Mouse (Mus musculus) left cerebral cortex, postnatal 36 days (tissue): ENCODE data around the gene Trip4. TPM values are rescaled to one million over a fixed set of nuclear protein-coding genes. Genes with fewer than 3 reads are reported as not detected.
A peak's percentile ranks its signal among the peaks of the same experiment; 100 is the strongest.

Experiments used
- DNase-seq, 2 experiments: peaks; one replicate each; pipeline ENCODE4 v3.0.0; 2021 to 2022; ENCODE audit warnings: low spot score in 2 of 2, mixed read lengths in 1 of 2
- intact Hi-C: fragments of 180-260 bp; cut with DNase I; formaldehyde crosslinking; loops from one replicate; pipeline ENCODE4 v1.15.1; 2025
- total RNA-seq, 2 experiments: library from RNA; stranded (reverse); gene quantifications; 2 replicates each; pipeline ENCODE4 v1.2.3; 2021

Gene Trip4
- total RNA-seq, 2 experiments from 2014 or later: 31.9 to 36.4 TPM

GRCm38 (mm10) chr9:65839841-65840240, 68.8 kb downstream of the Trip4 start:
- intact Hi-C loops: no loop called here
- no peak for DNase-seq

- intact Hi-C loops: no loop called here
- no peak for DNase-seq
Observed at GRCm38 (mm10) chr9:65836916-65837315, 71.7 kb downstream of the Trip4 start.

- intact Hi-C loops: loop anchor here (5.0 kb wide), 1 partner anchor 312 kb away; the partner anchor contains the start of gene Ankdd1a
Observed at GRCm38 (mm10) chr9:65834628-65835354, 73.8 kb downstream of the Trip4 start.

GRCm38 (mm10) chr9:65833640-65834039, 75.0 kb downstream of the Trip4 start:
- no peak for DNase-seq

More at GRCm38 (mm10) chr9:65834628-65835354, 73.8 kb downstream of the Trip4 start:
- no peak for DNase-seq

GRCm38 (mm10) chr9:65833230-65833629, 75.4 kb downstream of the Trip4 start:
- intact Hi-C loops: loop anchor here (5.0 kb wide), 1 partner anchor 311 kb away; the partner anchor contains the start of gene Ankdd1a
- DNase-seq: no peak

More at GRCm38 (mm10) chr9:65833640-65834039, 75.0 kb downstream of the Trip4 start:
- intact Hi-C loops: loop anchor here (5.0 kb wide), 1 partner anchor 311 kb away; the partner anchor contains the start of gene Ankdd1a

GRCm38 (mm10) chr9:65832041-65832440, 76.6 kb downstream of the Trip4 start:
- intact Hi-C loops: loop anchor here (5.0 kb wide), 1 partner anchor 310 kb away; the partner anchor contains the start of gene Ankdd1a
- DNase-seq: no peak

- intact Hi-C loops: loop anchor here (5.0 kb wide), 1 partner anchor 309 kb away; the partner anchor contains the start of gene Ankdd1a
- no peak for DNase-seq
Observed at GRCm38 (mm10) chr9:65831164-65831563, 77.4 kb downstream of the Trip4 start.

- DNase-seq: peak in 1 of 2 experiments; percentile 23
- intact Hi-C loops: loop anchor here (5.0 kb wide), 1 partner anchor 308 kb away; the partner anchor contains the start of gene Ankdd1a
Observed at GRCm38 (mm10) chr9:65830255-65830654, 78.3 kb downstream of the Trip4 start.

- DNase-seq: no peak
- intact Hi-C loops: loop anchor here (5.0 kb wide), 3 partner anchors 42 to 132 kb away; no protein-coding TSS in a partner anchor
Observed at GRCm38 (mm10) chr9:65829410-65829809, 79.2 kb downstream of the Trip4 start.

GRCm38 (mm10) chr9:65828511-65828910, 80.1 kb downstream of the Trip4 start:
- intact Hi-C loops: loop anchor here (5.0 kb wide), 3 partner anchors 41 to 131 kb away; no protein-coding TSS in a partner anchor
- no peak for DNase-seq

GRCm38 (mm10) chr9:65828016-65828403, 80.6 kb downstream of the Trip4 start:
- intact Hi-C loops: loop anchor here (5.0 kb wide), 3 partner anchors 41 to 131 kb away; no protein-coding TSS in a partner anchor
- DNase-seq: no peak

- intact Hi-C loops: loop anchor here (5.0 kb wide), 3 partner anchors 40 to 130 kb away; no protein-coding TSS in a partner anchor
- peak; percentile 95 to 96 for DNase-seq
Observed at GRCm38 (mm10) chr9:65827344-65828015, 81.1 kb downstream of the Trip4 start, which contains the start of gene Zfp609. Zfp609 (minus strand) TSS chr9:65827564.

- DNase-seq: peak; percentile 29 to 39
- intact Hi-C loops: loop anchor here (5.0 kb wide), 3 partner anchors 39 to 129 kb away; no protein-coding TSS in a partner anchor
Observed at GRCm38 (mm10) chr9:65826588-65827343, 81.8 kb downstream of the Trip4 start.

- intact Hi-C loops: loop anchor here (5.0 kb wide), 3 partner anchors 39 to 129 kb away; no protein-coding TSS in a partner anchor
- DNase-seq: no peak
Observed at GRCm38 (mm10) chr9:65826226-65826587, 82.4 kb downstream of the Trip4 start.

- intact Hi-C loops: no loop called here
Observed at GRCm38 (mm10) chr9:65823716-65824462, 84.7 kb downstream of the Trip4 start.

GRCm38 (mm10) chr9:65822011-65822410, 86.6 kb downstream of the Trip4 start:
- intact Hi-C loops: no loop called here
- no peak for DNase-seq

More at GRCm38 (mm10) chr9:65823716-65824462, 84.7 kb downstream of the Trip4 start:
- no peak for DNase-seq

- intact Hi-C loops: no loop called here
- DNase-seq: no peak
Observed at GRCm38 (mm10) chr9:65820301-65820700, 88.3 kb downstream of the Trip4 start.

GRCm38 (mm10) chr9:65818402-65818801, 90.2 kb downstream of the Trip4 start:
- no peak for DNase-seq
- intact Hi-C loops: no loop called here
